Comparison of ENCODE assay signal across 9 mouse cellular contexts in the genomic region with DNA sequence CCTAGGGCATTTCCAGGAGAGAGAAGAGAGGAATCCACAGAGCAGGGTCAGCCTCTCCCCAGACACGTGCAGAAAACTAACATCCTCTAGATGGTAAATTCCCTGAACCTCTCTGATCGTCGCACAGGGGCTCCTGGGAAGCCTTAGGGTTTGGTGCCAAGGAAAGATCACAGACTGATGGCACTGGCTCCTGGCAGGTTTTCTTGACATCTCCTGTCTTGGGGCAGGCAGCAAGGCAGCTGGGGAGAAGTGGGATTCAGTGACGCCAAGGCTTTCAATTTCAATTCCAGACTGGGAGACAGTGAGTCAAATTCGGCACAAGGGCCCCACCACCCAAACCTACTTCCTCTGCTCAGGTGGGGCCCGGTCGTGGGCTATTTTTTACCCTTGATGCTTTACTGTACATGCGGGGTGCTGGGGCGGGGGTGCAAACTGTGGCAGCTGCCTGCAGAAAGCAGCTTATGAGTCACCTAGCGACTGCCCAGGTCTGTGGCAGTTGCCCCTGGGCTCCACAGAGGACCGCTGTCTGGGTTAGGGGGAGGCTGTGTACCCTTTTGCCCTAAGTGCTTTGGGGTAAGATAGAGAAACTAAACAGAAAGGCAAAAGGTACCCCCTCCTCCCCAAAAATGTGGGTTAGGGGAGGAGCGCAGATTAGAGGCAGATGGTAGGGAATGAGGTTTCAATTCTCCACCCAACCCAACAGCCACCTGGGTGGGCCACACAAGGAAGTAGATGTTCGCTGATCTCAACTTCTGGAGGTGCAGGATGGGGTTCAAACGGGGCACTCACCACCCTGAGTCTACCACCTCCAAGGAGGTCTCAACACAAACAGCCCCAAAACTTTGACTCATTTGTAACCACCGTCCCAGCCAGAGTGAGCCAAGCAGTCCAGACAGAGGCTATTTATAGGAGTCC. TPM values are rescaled to one million over a fixed set of nuclear protein-coding genes. Genes with fewer than 3 reads are reported as not detected.
DNase-seq lines count a peak whose midpoint lies in the region; ATAC-seq lines count a peak whose summit lies in the region.
"Had no signal": no experiment of that assay in that cellular context is flagged by ENCODE, and none has a peak within 500 bp of the region (broad histone marks: within the 10 kb centered on the region; RNA-seq: fewer than 3 reads in every experiment).

No protein-coding gene starts in this region.

- no peaks in the 10 kb centered on the region for H3K27me3 ChIP-seq in forebrain, embryonic 11.5 days (ENCODE audit: control insufficient read depth, insufficient read depth, low read length)
- peaks cover 56% of the 10 kb centered on the region for H3K27me3 ChIP-seq in limb, embryonic 10.5 days (ENCODE audit: low read depth, poor library complexity, severe bottlenecking)
- no peaks in the 10 kb centered on the region for H3K27me3 ChIP-seq in neural tube, embryonic 13.5 days

- peak overlapping the region; percentile 97 for H3K4me3 ChIP-seq in forebrain, embryonic 11.5 days (ENCODE audit: low read depth, low read length)
- H3K4me3 ChIP-seq in limb, embryonic 10.5 days, result peak overlapping the region; percentile 93
- peak overlapping the region; percentile 99 for H3K4me3 ChIP-seq in neural tube, embryonic 13.5 days

- DNase-seq in 3T3-L1 (ENCODE audit: low read depth, low spot score), result peak; percentile 43
- DNase-seq in A20 (ENCODE audit: low read depth, low spot score), result peak; percentile 77
- no peak for DNase-seq in forebrain, embryonic 11.5 days (ENCODE audit: low spot score)
- DNase-seq in limb, embryonic 10.5 days (ENCODE audit: low spot score), result no peak
- no peak for DNase-seq in layer of hippocampus, postnatal 36 days
- no peak for DNase-seq in embryo, embryonic 10.5 days (ENCODE audit: low spot score)
- DNase-seq in frontal cortex, postnatal 25 days (ENCODE audit: low spot score in 2 of 2), result no peak

- 13% methylated on average over 15 of the region's 15 CpGs for WGBS in forebrain, embryonic 11.5 days
- WGBS in limb, embryonic 10.5 days, result 15% methylated on average over 15 of the region's 15 CpGs
- WGBS in neural tube, embryonic 13.5 days, result 9% methylated on average over 15 of the region's 15 CpGs

- no peak for ATAC-seq in forebrain, embryonic 11.5 days (replicated peaks; ENCODE audit: low FRiP score)
- no peak; the same call in 1 of the 2 replicates for ATAC-seq in neural tube, embryonic 13.5 days (ENCODE audit: low read depth)

- H3K9ac ChIP-seq in forebrain, embryonic 11.5 days (ENCODE audit: low read length), result peak overlapping the region; percentile 99
- peak overlapping the region; percentile 99 for H3K9ac ChIP-seq in neural tube, embryonic 13.5 days

- H3K9me3 ChIP-seq in forebrain, embryonic 11.5 days (ENCODE audit: control insufficient read depth, low read length), result no peaks in the 10 kb centered on the region
- no peaks in the 10 kb centered on the region for H3K9me3 ChIP-seq in limb, embryonic 10.5 days (replicated peaks)
- H3K9me3 ChIP-seq in neural tube, embryonic 13.5 days, result no peaks in the 10 kb centered on the region

- H3K27ac ChIP-seq in forebrain, embryonic 11.5 days (ENCODE audit: low read depth, low read length), result no peak overlapping the region
- peak overlapping the region; percentile 97 for H3K27ac ChIP-seq in limb, embryonic 10.5 days
- H3K27ac ChIP-seq in neural tube, embryonic 13.5 days (replicated peaks), result peak overlapping the region; percentile 91; the same call in 1 of the 2 replicates

- H3K4me2 ChIP-seq in forebrain, embryonic 11.5 days (ENCODE audit: low read depth, low read length, severe bottlenecking), result peak overlapping the region; percentile 83
- H3K4me2 ChIP-seq in neural tube, embryonic 13.5 days, result peak overlapping the region; percentile 96

- peaks cover 18% of the 10 kb centered on the region; the same call in 1 of the 2 replicates for H3K4me1 ChIP-seq in forebrain, embryonic 11.5 days (replicated peaks; ENCODE audit: control insufficient read depth, insufficient read depth, low read length)
- peaks cover 57% of the 10 kb centered on the region for H3K4me1 ChIP-seq in limb, embryonic 10.5 days
- H3K4me1 ChIP-seq in neural tube, embryonic 13.5 days (replicated peaks), result peaks cover 63% of the 10 kb centered on the region

- no peaks in the 10 kb centered on the region for H3K36me3 ChIP-seq in forebrain, embryonic 11.5 days (ENCODE audit: control insufficient read depth, insufficient read depth, low read length)
- H3K36me3 ChIP-seq in limb, embryonic 10.5 days, result no peaks in the 10 kb centered on the region
- no peaks in the 10 kb centered on the region for H3K36me3 ChIP-seq in neural tube, embryonic 13.5 days

RNA-seq across cellular contexts. Expression of a gene that starts 1.6 kb away (rescaled TPM):
- 3.3 and 3.6 TPM in 2 replicates for polyA plus RNA-seq in forebrain, embryonic 11.5 days (2014; fragmentation: Nextera tagmentation; extraction: Ambion mirVana)
- polyA plus RNA-seq in limb, embryonic 10.5 days (2016; fragmentation: Nextera tagmentation; extraction: Ambion mirVana), result 1.1 and 2.0 TPM in 2 replicates
- polyA plus RNA-seq in neural tube, embryonic 13.5 days (2015; fragmentation: Nextera tagmentation; extraction: Ambion mirVana), result 5.2 and 6.0 TPM in 2 replicates
- total RNA-seq in layer of hippocampus, postnatal 36 days (2021), result 10 to 100 TPM; 20.3 to 23.2 TPM

RNA-seq across cellular contexts. Expression of a gene that starts 56.0 kb away (rescaled TPM):
- not detected in 2 replicates for polyA plus RNA-seq in forebrain, embryonic 11.5 days (2014; fragmentation: Nextera tagmentation; extraction: Ambion mirVana)
- polyA plus RNA-seq in limb, embryonic 10.5 days (2016; fragmentation: Nextera tagmentation; extraction: Ambion mirVana), result not detected in 2 replicates
- 0.22 and 0.40 TPM in 2 replicates for polyA plus RNA-seq in neural tube, embryonic 13.5 days (2015; fragmentation: Nextera tagmentation; extraction: Ambion mirVana)
- total RNA-seq in layer of hippocampus, postnatal 36 days (2021), result under 1 TPM in 1 of 2 experiments, not detected in 1; 0.35 TPM
- total RNA-seq: left cerebral cortex, postnatal 25 days had no signal

Comparison
In these comparisons a context has a peak if more than half of its experiments do, and no peak if none do; other contexts are left out.
1. DNase-seq: peak in 3T3-L1 (single experiment) and A20 (single experiment); none in forebrain, embryonic 11.5 days (single experiment), limb, embryonic 10.5 days (single experiment), layer of hippocampus, postnatal 36 days (0 of 2), embryo, embryonic 10.5 days (single experiment) and frontal cortex, postnatal 25 days (0 of 2).
2. Peak in every context shown above with its lines, with median percentiles within 50 percentile points of each other: H3K4me3 ChIP-seq.